Mouse (Mus musculus): ENCODE data around the gene Rasl10a. TPM values are rescaled to one million over a fixed set of nuclear protein-coding genes. Genes with fewer than 3 reads are reported as not detected.

Rasl10a gene
- 2.4 and 3.1 TPM in 2 replicates for polyA plus RNA-seq (2012; rRNA removed)

DNA sequence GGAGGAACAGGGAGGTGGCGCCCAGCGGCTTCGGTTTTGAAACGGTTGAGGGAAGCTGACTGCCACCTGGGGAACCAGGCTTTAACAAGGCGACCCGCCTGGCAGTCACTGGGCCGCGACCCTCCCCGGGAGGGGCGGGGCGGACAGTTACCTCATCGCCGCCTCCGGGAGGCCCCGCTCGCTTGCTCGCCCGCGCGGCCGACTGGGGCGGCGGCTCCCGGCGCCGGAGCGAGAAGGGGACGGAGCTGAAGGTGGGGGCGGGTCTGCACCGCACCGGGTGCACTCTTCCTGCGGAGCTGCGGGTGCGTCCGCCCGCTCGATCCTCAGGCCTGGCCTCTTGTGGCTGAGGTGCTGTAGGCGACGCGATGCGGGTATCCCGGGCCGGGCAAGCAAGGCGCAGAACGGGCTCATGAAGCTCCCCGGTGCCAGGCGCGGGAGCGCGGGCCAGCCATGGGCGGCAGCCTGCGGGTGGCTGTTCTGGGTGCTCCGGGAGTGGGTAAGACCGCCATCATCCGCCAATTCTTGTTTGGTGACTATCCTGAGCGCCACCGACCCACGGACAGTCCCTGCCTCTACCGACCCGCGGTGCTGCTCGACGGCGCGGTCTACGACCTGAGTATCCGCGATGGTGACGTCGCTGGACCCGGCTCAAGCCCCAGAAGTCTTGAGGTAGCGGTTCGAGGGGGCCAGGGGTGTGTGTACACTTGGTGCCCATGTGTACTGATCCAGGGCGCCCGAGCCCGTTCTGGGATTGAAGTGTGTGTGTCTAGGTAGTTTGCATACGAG, at the start of gene Rasl10a:
Gene Rasl10a, plus strand, starts transcription at position 273 of the 786 bp plus-strand sequence.

DNA sequence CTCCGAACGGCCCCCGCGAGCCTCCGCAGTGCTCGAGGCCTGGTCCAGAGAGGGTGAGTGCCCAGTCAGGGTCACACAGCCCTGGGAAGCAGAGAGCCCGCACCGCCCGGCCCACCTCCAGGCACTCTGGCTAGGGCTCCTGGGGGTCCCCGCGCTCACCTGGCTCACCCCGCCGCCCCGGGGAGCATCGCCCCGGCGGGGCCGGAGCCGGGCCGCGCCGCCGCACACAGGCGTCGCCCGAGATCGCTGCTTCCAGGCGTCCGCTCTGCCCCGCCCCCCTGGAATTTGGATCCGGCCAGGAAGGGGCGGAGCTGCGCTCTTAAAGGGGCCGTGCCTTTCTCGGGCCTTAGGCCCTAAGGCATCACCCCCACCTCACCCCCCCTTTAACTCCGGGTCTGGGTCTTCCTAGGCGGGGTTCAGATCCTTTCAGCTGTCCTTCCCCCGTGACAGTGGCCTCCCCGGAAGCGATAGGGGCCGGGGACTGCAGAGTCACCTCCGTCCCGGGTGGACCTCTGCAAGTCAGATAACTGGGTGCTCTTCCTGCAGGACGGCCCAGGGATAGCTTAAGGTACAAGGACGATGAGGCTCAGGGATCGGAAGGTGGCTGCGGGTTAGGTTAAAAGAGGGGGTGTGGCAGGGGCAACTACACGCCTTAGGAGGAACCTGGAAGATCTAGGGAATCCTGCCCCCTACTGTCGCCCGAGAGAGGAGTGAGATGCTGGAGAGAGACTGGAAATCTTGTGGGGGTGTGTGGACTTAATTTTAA, 7.3 kb downstream of the Rasl10a start, which contains the start of gene Gas2l1:
Gene Gas2l1, minus strand, starts transcription at position 272 of the 766 bp plus-strand sequence.

DNA sequence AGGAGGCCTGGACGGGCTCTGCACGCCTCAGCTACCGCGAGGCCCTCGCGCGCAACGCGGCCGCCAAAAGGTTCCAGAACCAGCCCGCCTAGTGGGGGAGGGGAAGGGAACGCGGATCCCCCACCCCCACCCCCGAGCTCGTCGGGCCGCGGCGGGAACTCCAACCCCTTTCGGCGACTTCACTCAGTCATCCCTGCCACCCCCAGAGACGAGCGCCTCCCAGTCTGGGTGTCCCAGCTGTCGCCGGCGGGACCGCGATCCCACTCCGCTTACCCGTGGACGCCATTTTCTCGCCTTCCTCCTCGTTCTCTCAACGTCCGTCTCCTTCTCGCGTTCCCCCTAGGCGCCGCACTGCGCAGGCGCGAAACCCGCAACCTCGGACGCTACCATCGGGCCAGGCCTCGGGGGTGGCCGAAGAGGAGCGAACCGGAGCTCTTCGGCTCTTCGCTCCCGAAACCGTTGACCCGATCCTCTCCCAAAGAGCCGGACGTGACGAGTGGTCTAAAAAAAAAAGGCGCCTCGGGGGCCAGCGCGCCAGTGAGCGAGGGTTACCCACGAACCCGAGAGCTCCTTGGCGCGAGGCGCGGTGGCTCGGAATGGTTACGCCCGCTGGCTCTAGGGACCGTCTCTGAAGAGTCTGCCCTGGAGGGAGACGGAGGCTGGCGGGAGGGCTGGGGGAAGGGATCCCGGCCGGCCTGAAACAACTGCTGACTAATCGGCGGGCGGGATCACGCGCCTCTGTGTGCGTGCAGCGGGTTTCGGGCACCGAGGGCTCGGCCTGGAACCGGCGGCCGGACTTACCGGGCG, 41.0 kb downstream of the Rasl10a start, which contains the start of the genes Rhbdd3 and Ewsr1:
Gene Rhbdd3, plus strand, starts transcription at position 191 of the 807 bp plus-strand sequence.
Gene Ewsr1, minus strand, starts transcription at position 531 of the 807 bp plus-strand sequence.

Other genes starting within 250 kb of the Rasl10a start
- 20.6 and 26.2 TPM in 2 replicates for gene Nf2, start 208.6 kb upstream of the Rasl10a start, polyA plus RNA-seq (2012; rRNA removed)
- 6.3 and 7.2 TPM in 2 replicates for gene Nipsnap1, start 184.2 kb upstream of the Rasl10a start, polyA plus RNA-seq (2012; rRNA removed)
- 5.3 and 6.7 TPM in 2 replicates for gene Thoc5, start 162.8 kb upstream of the Rasl10a start, polyA plus RNA-seq (2012; rRNA removed)
- 0.09 and 0.18 TPM in 2 replicates for gene Nefh, start 110.1 kb upstream of the Rasl10a start, polyA plus RNA-seq (2012; rRNA removed)
- gene Ap1b1, start 71.3 kb upstream of the Rasl10a start, polyA plus RNA-seq (2012; rRNA removed) = 40.9 and 46.0 TPM in 2 replicates
- 40.6 and 57.2 TPM in 2 replicates for gene Gas2l1, start 7.2 kb downstream of the Rasl10a start, polyA plus RNA-seq (2012; rRNA removed)
- gene Rhbdd3, start 40.8 kb downstream of the Rasl10a start, polyA plus RNA-seq (2012; rRNA removed) = 10.2 and 13.8 TPM in 2 replicates
- gene Ewsr1, start 41.1 kb downstream of the Rasl10a start, polyA plus RNA-seq (2012; rRNA removed) = 190 and 221 TPM in 2 replicates
- gene Emid1, start 94.1 kb downstream of the Rasl10a start, polyA plus RNA-seq (2012; rRNA removed) = 16.8 and 34.5 TPM in 2 replicates
- 11.8 and 12.7 TPM in 2 replicates for gene Kremen1, start 203.4 kb downstream of the Rasl10a start, polyA plus RNA-seq (2012; rRNA removed)